Mouse (Mus musculus): Measurements from ENCODE around the gene Col27a1. TPM values are rescaled to one million over a fixed set of nuclear protein-coding genes. Genes with fewer than 3 reads are reported as not detected.

Col27a1 gene
- polyA plus RNA-seq, 1 experiment from 2014 or later: 2.4 TPM

GRCm38 (mm10) chr4:63215185-63215992 lies 1.6 kb downstream of the Col27a1 start:
- H3K4me3 ChIP-seq: peak overlapping the region; percentile 91
- H3K27me3 ChIP-seq (ENCODE audit: insufficient read depth, poor library complexity, severe bottlenecking): peaks cover 56% of the 10 kb centered on the region
- under 1% methylated on average over 71 of the region's 71 CpGs for WGBS
- H3K27ac ChIP-seq: peak overlapping the region; percentile 90
- no peaks in the 10 kb centered on the region for H3K36me3 ChIP-seq
- no peaks in the 10 kb centered on the region for H3K9me3 ChIP-seq
- peak; percentile 83 for DNase-seq (ENCODE audit: low spot score)
- H3K4me1 ChIP-seq (replicated peaks): peaks cover 38% of the 10 kb centered on the region

GRCm38 (mm10) chr4:63215993-63216531 lies 2.3 kb downstream of the Col27a1 start:
- Histone ChIP-seq H3K36me3 (no peaks in the 10 kb centered on the region), H3K9me3 (no peaks in the 10 kb centered on the region), H3K4me3 (peak overlapping the region; percentile 91), H3K27me3 (ENCODE audit: insufficient read depth, poor library complexity, severe bottlenecking) (peaks cover 54% of the 10 kb centered on the region), H3K4me1 (replicated peaks) (peaks cover 38% of the 10 kb centered on the region), H3K27ac (peak overlapping the region; percentile 90)
- WGBS: 2% methylated on average over 24 of the region's 24 CpGs
- peak; percentile 87 for DNase-seq (ENCODE audit: low spot score)

- Histone ChIP-seq H3K27ac (peak overlapping the region; percentile 90), H3K4me3 (peak overlapping the region; percentile 91), H3K36me3 (no peaks in the 10 kb centered on the region), H3K4me1 (replicated peaks) (peaks cover 38% of the 10 kb centered on the region), H3K9me3 (no peaks in the 10 kb centered on the region), H3K27me3 (ENCODE audit: insufficient read depth, poor library complexity, severe bottlenecking) (peaks cover 52% of the 10 kb centered on the region)
- peak; percentile 13 for DNase-seq (ENCODE audit: low spot score)
- WGBS: 26% methylated on average over 9 of the region's 9 CpGs
Measured at GRCm38 (mm10) chr4:63216566-63216965, 2.8 kb downstream of the Col27a1 start.

GRCm38 (mm10) chr4:63217513-63217912 lies 3.7 kb downstream of the Col27a1 start:
- H3K36me3 ChIP-seq: no peaks in the 10 kb centered on the region
- no peak overlapping the region for H3K27ac ChIP-seq
- peaks cover 43% of the 10 kb centered on the region for H3K27me3 ChIP-seq (ENCODE audit: insufficient read depth, poor library complexity, severe bottlenecking)
- 95% methylated on average over 6 of the region's 6 CpGs for WGBS
- peaks cover 38% of the 10 kb centered on the region for H3K4me1 ChIP-seq (replicated peaks)
- no peak overlapping the region for H3K4me3 ChIP-seq
- no peak for DNase-seq (ENCODE audit: low spot score)
- no peaks in the 10 kb centered on the region for H3K9me3 ChIP-seq

- no peak overlapping the region for H3K4me3 ChIP-seq
- 83% methylated on average over 3 of the region's 3 CpGs for WGBS
- DNase-seq (ENCODE audit: low spot score): no peak
- H3K9me3 ChIP-seq: no peaks in the 10 kb centered on the region
- H3K36me3 ChIP-seq: peaks cover under 1% of the 10 kb centered on the region; the same call in 1 of the 2 replicates
- H3K27ac ChIP-seq: no peak overlapping the region
- peaks cover 27% of the 10 kb centered on the region for H3K27me3 ChIP-seq (ENCODE audit: insufficient read depth, poor library complexity, severe bottlenecking)
- H3K4me1 ChIP-seq (replicated peaks): peaks cover 33% of the 10 kb centered on the region
Measured at GRCm38 (mm10) chr4:63219059-63219458, 5.3 kb downstream of the Col27a1 start.

GRCm38 (mm10) chr4:63219635-63220034 lies 5.8 kb downstream of the Col27a1 start:
- DNase-seq (ENCODE audit: low spot score): no peak
- Histone ChIP-seq H3K4me1 (replicated peaks) (peaks cover 27% of the 10 kb centered on the region), H3K9me3 (no peaks in the 10 kb centered on the region), H3K27me3 (ENCODE audit: insufficient read depth, poor library complexity, severe bottlenecking) (peaks cover 22% of the 10 kb centered on the region), H3K36me3 (peaks cover 7% of the 10 kb centered on the region), H3K4me3 (no peak overlapping the region), H3K27ac (no peak overlapping the region)
- 92% methylated on average over 6 of the region's 6 CpGs for WGBS

GRCm38 (mm10) chr4:63221096-63221958 lies 7.5 kb downstream of the Col27a1 start:
- Histone ChIP-seq H3K27ac (no peak overlapping the region), H3K9me3 (no peaks in the 10 kb centered on the region), H3K36me3 (peaks cover 14% of the 10 kb centered on the region), H3K4me1 (replicated peaks) (peaks cover 12% of the 10 kb centered on the region), H3K4me3 (no peak overlapping the region), H3K27me3 (ENCODE audit: insufficient read depth, poor library complexity, severe bottlenecking) (peaks cover 15% of the 10 kb centered on the region)
- no peak for DNase-seq (ENCODE audit: low spot score)
- WGBS: 85% methylated on average over 15 of the region's 15 CpGs

- Histone ChIP-seq H3K4me3 (no peak overlapping the region), H3K27ac (no peak overlapping the region), H3K36me3 (peaks cover 14% of the 10 kb centered on the region), H3K9me3 (no peaks in the 10 kb centered on the region), H3K4me1 (replicated peaks) (peaks cover 10% of the 10 kb centered on the region; the same call in 1 of the 2 replicates), H3K27me3 (ENCODE audit: insufficient read depth, poor library complexity, severe bottlenecking) (peaks cover 6% of the 10 kb centered on the region; the same call in 1 of the 2 replicates)
- 86% methylated on average over 8 of the region's 8 CpGs for WGBS
- DNase-seq (ENCODE audit: low spot score): no peak
Measured at GRCm38 (mm10) chr4:63222246-63222645, 8.4 kb downstream of the Col27a1 start.

GRCm38 (mm10) chr4:63225373-63225772 lies 11.6 kb downstream of the Col27a1 start:
- Histone ChIP-seq H3K4me1 (replicated peaks) (peaks cover 24% of the 10 kb centered on the region), H3K36me3 (peaks cover 14% of the 10 kb centered on the region), H3K27me3 (ENCODE audit: insufficient read depth, poor library complexity, severe bottlenecking) (no peaks in the 10 kb centered on the region), H3K4me3 (no peak overlapping the region), H3K27ac (no peak overlapping the region), H3K9me3 (no peaks in the 10 kb centered on the region)
- WGBS: 86% methylated on average over 10 of the region's 10 CpGs
- DNase-seq (ENCODE audit: low spot score): no peak

- H3K27ac ChIP-seq: no peak overlapping the region
Measured at GRCm38 (mm10) chr4:63226164-63226882, 12.5 kb downstream of the Col27a1 start.

GRCm38 (mm10) chr4:63226883-63227235 lies 13.1 kb downstream of the Col27a1 start:
- H3K27ac ChIP-seq: no peak overlapping the region
- WGBS: 81% methylated on average over 6 of the region's 6 CpGs
- no peaks in the 10 kb centered on the region for H3K27me3 ChIP-seq (ENCODE audit: insufficient read depth, poor library complexity, severe bottlenecking)
- H3K9me3 ChIP-seq: no peaks in the 10 kb centered on the region
- peaks cover 14% of the 10 kb centered on the region for H3K36me3 ChIP-seq
- peaks cover 35% of the 10 kb centered on the region for H3K4me1 ChIP-seq (replicated peaks)
- H3K4me3 ChIP-seq: no peak overlapping the region
- DNase-seq (ENCODE audit: low spot score): no peak

More at GRCm38 (mm10) chr4:63226164-63226882, 12.5 kb downstream of the Col27a1 start:
- no peaks in the 10 kb centered on the region for H3K9me3 ChIP-seq
- H3K27me3 ChIP-seq (ENCODE audit: insufficient read depth, poor library complexity, severe bottlenecking): no peaks in the 10 kb centered on the region
- peaks cover 14% of the 10 kb centered on the region for H3K36me3 ChIP-seq
- WGBS: 91% methylated on average over 8 of the region's 8 CpGs
- peaks cover 31% of the 10 kb centered on the region for H3K4me1 ChIP-seq (replicated peaks)
- no peak overlapping the region for H3K4me3 ChIP-seq
- DNase-seq (ENCODE audit: low spot score): no peak

- 66% methylated on average over 5 of the region's 5 CpGs for WGBS
- Histone ChIP-seq H3K4me1 (replicated peaks) (peaks cover 38% of the 10 kb centered on the region), H3K4me3 (no peak overlapping the region), H3K9me3 (no peaks in the 10 kb centered on the region), H3K36me3 (peaks cover 14% of the 10 kb centered on the region), H3K27me3 (ENCODE audit: insufficient read depth, poor library complexity, severe bottlenecking) (no peaks in the 10 kb centered on the region), H3K27ac (peak overlapping the region; percentile 66)
- peak; percentile 24 for DNase-seq (ENCODE audit: low spot score)
Measured at GRCm38 (mm10) chr4:63228943-63229342, 15.1 kb downstream of the Col27a1 start.
